Mouse (Mus musculus) urinary bladder, postnatal 10 days (tissue): ENCODE data around the gene Abhd8.

Experiments
- DNase-seq: peaks from one replicate; pipeline ENCODE4 v3.0.0; 2022; ENCODE audit warnings: low spot score

The Abhd8 gene

GRCm38 (mm10) chr8:71463188-71464033 lies at the start of gene Abhd8:
TSS of gene Abhd8 (minus strand) at chr8:71463655.
- DNase-seq = peak; percentile 89

GRCm38 (mm10) chr8:71511644-71512043 lies 48.2 kb upstream of the Abhd8 start, which contains the start of gene Plvap:
TSS of gene Plvap (minus strand) at chr8:71511752.
- no peak for DNase-seq

GRCm38 (mm10) chr8:71509316-71509715 lies 45.9 kb upstream of the Abhd8 start:
- no peak for DNase-seq

GRCm38 (mm10) chr8:71507589-71508104 lies 44.2 kb upstream of the Abhd8 start:
- no peak for DNase-seq

GRCm38 (mm10) chr8:71505979-71506378 lies 42.5 kb upstream of the Abhd8 start:
- DNase-seq = no peak

GRCm38 (mm10) chr8:71505326-71505725 lies 41.9 kb upstream of the Abhd8 start:
- no peak for DNase-seq

GRCm38 (mm10) chr8:71504349-71504748 lies 40.9 kb upstream of the Abhd8 start:
- no peak for DNase-seq

- no peak for DNase-seq
These were observed 35.6 kb upstream of the Abhd8 start for GRCm38 (mm10) chr8:71498816-71499690.

GRCm38 (mm10) chr8:71497881-71498501 lies 34.5 kb upstream of the Abhd8 start:
- no peak for DNase-seq

GRCm38 (mm10) chr8:71497077-71497645 lies 33.7 kb upstream of the Abhd8 start:
- no peak for DNase-seq

GRCm38 (mm10) chr8:71496481-71496880 lies 33.0 kb upstream of the Abhd8 start:
- no peak for DNase-seq

GRCm38 (mm10) chr8:71495811-71496210 lies 32.4 kb upstream of the Abhd8 start:
- no peak for DNase-seq

- DNase-seq = peak; percentile 56
These were observed 31.6 kb upstream of the Abhd8 start for GRCm38 (mm10) chr8:71495039-71495438.

- DNase-seq = no peak
These were observed 25.0 kb upstream of the Abhd8 start for GRCm38 (mm10) chr8:71488454-71488853.

GRCm38 (mm10) chr8:71487691-71488445 lies 24.4 kb upstream of the Abhd8 start, which contains the start of gene Gtpbp3:
TSS of gene Gtpbp3 (plus strand) at chr8:71488103.
- DNase-seq = no peak

- DNase-seq = no peak
These were observed 22.7 kb upstream of the Abhd8 start for GRCm38 (mm10) chr8:71486136-71486529.

GRCm38 (mm10) chr8:71485142-71486135 lies 22.0 kb upstream of the Abhd8 start, which contains the start of gene Ano8:
TSS of gene Ano8 (minus strand) at chr8:71485963.
- no peak for DNase-seq

- DNase-seq = no peak
These were observed 21.3 kb upstream of the Abhd8 start for GRCm38 (mm10) chr8:71484736-71485135.

GRCm38 (mm10) chr8:71483932-71484331 lies 20.5 kb upstream of the Abhd8 start:
- DNase-seq = no peak

- DNase-seq = no peak
These were observed 15.5 kb upstream of the Abhd8 start for GRCm38 (mm10) chr8:71478943-71479342.
